Mouse (Mus musculus) brown adipose tissue, adult 24 weeks (tissue): ENCODE data around the gene Gm7579. TPM values are rescaled to one million over a fixed set of nuclear protein-coding genes. Genes with fewer than 3 reads are reported as not detected.
"Not testable (repeated sequence)": the region's sequence is repeated elsewhere in the genome, so short reads cannot be mapped to it uniquely, and the experiment has no call there.

Experiments
- H3K27ac ChIP-seq: fragments of 200-500 bp; replicated peaks from 2 replicates; pipeline ENCODE4 v1.5.1; 2012; ENCODE audit warnings: low read depth, mild to moderate bottlenecking, low read length
- H3K4me1 ChIP-seq: fragments of 200-500 bp; 2 replicates; pipeline ENCODE4 v1.6.1; 2012; ENCODE audit warnings: low read length, mixed read lengths; ENCODE audit not compliant: control insufficient read depth, insufficient read depth, insufficient read length
- H3K4me3 ChIP-seq: fragments of 200-500 bp; 2 replicates; pipeline ENCODE4 v1.5.1; 2012; ENCODE audit warnings: low read depth, mild to moderate bottlenecking, low read length, moderate library complexity; ENCODE audit not compliant: insufficient read depth
- polyA plus RNA-seq: library from polyadenylated mRNA; stranded (reverse); fragments of >200 nt; gene quantifications from 2 replicates; pipeline ENCODE4 v1.2.4, GENCODE M21; 2012; ENCODE audit not compliant: missing spikeins, insufficient read depth, insufficient read length

Gm7579 gene
- polyA plus RNA-seq, 1 experiment: not detected

DNA sequence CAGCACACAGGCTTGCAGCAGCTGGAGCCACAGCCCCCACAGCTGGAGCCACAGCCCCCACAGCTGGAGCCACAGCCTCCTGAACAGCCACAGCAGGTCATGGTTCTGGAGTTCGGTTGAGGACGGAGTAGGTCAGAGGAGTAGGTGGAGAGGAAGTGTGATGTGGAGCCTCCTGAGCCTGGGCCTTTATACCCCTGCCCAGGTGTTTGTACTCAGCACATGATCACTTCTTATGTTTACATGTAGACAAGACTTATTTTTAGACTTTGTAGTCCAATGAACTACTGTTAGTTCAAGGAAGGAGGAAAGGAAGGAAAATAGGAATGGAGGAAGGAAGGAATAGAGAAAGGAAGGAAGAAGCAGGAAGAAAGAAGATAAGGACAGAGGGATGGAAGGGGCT lies 29.3 kb downstream of the Gm7579 start, which contains the start of gene Gm40460:
Gm40460 (minus strand) TSS at position 101 of the 400 bp plus-strand sequence.
- Histone ChIP-seq H3K4me3 (no peak within 1 kb of the TSS), H3K27ac (no peak within 1 kb of the TSS), H3K4me1 (no peaks in the 10 kb centered on the region)

DNA sequence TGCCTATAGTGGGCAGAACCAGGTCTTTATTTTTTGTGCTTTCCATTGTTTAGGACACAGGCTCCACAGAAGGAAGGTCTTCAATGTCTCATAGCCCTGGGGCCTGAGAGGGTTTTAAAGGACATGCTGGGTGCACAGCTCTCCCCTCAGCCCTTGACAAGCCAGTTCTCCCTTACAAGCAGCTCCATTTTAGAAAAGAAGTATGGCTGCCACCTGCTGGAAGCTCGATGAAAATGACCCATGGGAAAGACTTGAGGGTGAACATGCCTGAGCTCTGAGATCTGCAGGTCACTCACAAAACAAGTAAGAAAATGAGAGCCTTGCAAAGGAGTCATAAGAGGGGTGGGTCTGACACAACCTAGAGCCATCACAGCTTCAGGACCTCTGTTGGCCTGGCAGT lies 38.2 kb downstream of the Gm7579 start:
- Histone ChIP-seq H3K4me1 (no peaks in the 10 kb centered on the region), H3K27ac (no peak overlapping the region), H3K4me3 (no peak overlapping the region)

- H3K4me3 ChIP-seq: no peak overlapping the region
- H3K27ac ChIP-seq: no peak overlapping the region
- no peaks in the 10 kb centered on the region for H3K4me1 ChIP-seq
These were observed 43.9 kb downstream of the Gm7579 start for GRCm38 (mm10) chr7:142255517-142255916.

DNA sequence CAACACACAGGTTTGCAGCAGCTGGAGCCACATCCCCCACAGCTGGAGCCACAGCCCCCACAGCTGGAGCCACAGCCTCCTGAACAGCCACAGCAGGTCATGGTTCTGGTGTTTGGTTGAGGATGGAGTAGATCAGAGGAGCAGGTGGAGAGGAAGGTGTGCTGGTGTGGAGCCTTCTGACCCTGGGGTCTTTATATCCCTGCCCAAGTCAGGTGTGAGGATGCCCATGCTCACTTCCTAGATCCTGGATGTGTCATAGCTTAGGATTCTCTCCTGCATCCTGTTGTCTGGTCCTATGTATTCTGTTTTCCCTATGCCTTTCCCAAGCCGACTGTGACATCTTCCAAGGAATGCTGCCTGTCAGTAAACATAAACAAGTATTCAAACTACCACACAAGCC lies 46.6 kb downstream of the Gm7579 start, which contains the start of gene Gm2431:
Gm2431 (minus strand) TSS at position 101 of the 400 bp plus-strand sequence.
- not testable (repeated sequence) for H3K27ac ChIP-seq, H3K4me1 ChIP-seq, H3K4me3 ChIP-seq

Other genes starting within 250 kb of the Gm7579 start
- 29.6 and 34.7 TPM in 2 replicates for gene Mob2, start 150.8 kb upstream of the Gm7579 start, polyA plus RNA-seq
- 6.7 and 8.2 TPM in 2 replicates for gene Dusp8, start 116.0 kb upstream of the Gm7579 start, polyA plus RNA-seq
- gene Gm45618, start 91.1 kb upstream of the Gm7579 start, polyA plus RNA-seq: not detected in 2 replicates
- gene Gm39115, start 75.8 kb upstream of the Gm7579 start, polyA plus RNA-seq: not detected in 2 replicates
- gene Gm45337, start 67.3 kb upstream of the Gm7579 start, polyA plus RNA-seq: not detected in 2 replicates
- gene Gm29735, start 54.7 kb upstream of the Gm7579 start, polyA plus RNA-seq: not detected in 2 replicates
- not detected in 2 replicates for gene Gm4553, start 46.1 kb upstream of the Gm7579 start, polyA plus RNA-seq
- gene Krtap5-2, start 35.9 kb upstream of the Gm7579 start, polyA plus RNA-seq: not detected in 2 replicates
- not detected in 2 replicates for gene Gm10153, start 21.5 kb upstream of the Gm7579 start, polyA plus RNA-seq
- gene Krtap5-3, start 10.5 kb upstream of the Gm7579 start, polyA plus RNA-seq: not detected in 2 replicates
- not detected in 2 replicates for gene Krtap5-5, start 18.1 kb downstream of the Gm7579 start, polyA plus RNA-seq
- gene Gm40460, start 29.2 kb downstream of the Gm7579 start, polyA plus RNA-seq: not detected in 2 replicates
- gene Gm2431, start 46.5 kb downstream of the Gm7579 start, polyA plus RNA-seq: not detected in 2 replicates
- gene Gm4559, start 62.5 kb downstream of the Gm7579 start, polyA plus RNA-seq: not detected in 2 replicates
- gene Krtap5-1, start 85.3 kb downstream of the Gm7579 start, polyA plus RNA-seq: not detected in 2 replicates
- not detected in 2 replicates for gene Krtap5-4, start 91.7 kb downstream of the Gm7579 start, polyA plus RNA-seq
- gene Ifitm10, start 161.9 kb downstream of the Gm7579 start, polyA plus RNA-seq: 1.5 TPM in 1 of 2 replicates, not detected in the other
- 3.0 and 3.8 TPM in 2 replicates for gene Gm49369, start 170.8 kb downstream of the Gm7579 start, polyA plus RNA-seq
- 1,099 and 1,150 TPM in 2 replicates for gene Ctsd, start 176.2 kb downstream of the Gm7579 start, polyA plus RNA-seq
- gene Syt8, start 223.0 kb downstream of the Gm7579 start, polyA plus RNA-seq: not detected in 2 replicates
- 232 and 484 TPM in 2 replicates for gene Tnni2, start 229.9 kb downstream of the Gm7579 start, polyA plus RNA-seq
- 18.0 and 22.8 TPM in 2 replicates for gene Lsp1, start 248.9 kb downstream of the Gm7579 start, polyA plus RNA-seq